Mouse (Mus musculus): ENCODE measurements at regions not wholly inside any gene's neighbourhood (a gene's known extent, or its start where the extent isn't known, plus 50 kb on each side); places are given as distances from the start of the nearest gene placed in this dataset.

DNA sequence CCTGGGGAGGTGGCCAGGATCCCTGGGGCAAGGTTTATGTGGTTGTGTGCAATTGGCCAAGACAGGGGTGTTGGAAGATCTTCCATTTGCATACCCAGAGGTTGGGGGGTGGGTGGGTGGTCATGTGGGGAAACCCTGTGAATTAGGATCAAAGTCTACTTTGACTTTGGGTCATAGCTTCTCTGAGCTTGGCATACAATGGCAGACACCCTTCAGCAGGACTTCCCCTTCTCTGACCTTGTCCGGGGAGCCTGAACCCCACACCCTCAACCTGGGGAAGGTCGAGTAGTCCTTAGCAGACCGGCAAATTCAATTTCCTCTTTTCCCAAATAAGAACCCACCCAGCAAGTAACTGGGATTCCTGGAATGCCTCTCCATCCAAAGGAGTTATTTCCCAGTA is 113.7 kb upstream of the Sfswap start:
- 49% methylated on average over 3 of the region's 3 CpGs for WGBS
- no peak overlapping the region for H3K9ac ChIP-seq (ENCODE audit: low read depth, low read length)
- no peaks in the 10 kb centered on the region for H3K27me3 ChIP-seq (replicated peaks; ENCODE audit: control insufficient read depth, insufficient read depth, low read length)
- no peak for ATAC-seq
- H3K4me1 ChIP-seq (replicated peaks; ENCODE audit: control insufficient read depth, insufficient read depth, low read length): no peaks in the 10 kb centered on the region
- H3K36me3 ChIP-seq (ENCODE audit: control insufficient read depth, insufficient read depth): no peaks in the 10 kb centered on the region
- no peak overlapping the region for H3K27ac ChIP-seq (ENCODE audit: low read depth, low read length)
- TF ChIP-seq CTCF (IDR thresholded peaks at IDR 0.05; ENCODE audit: low read depth): no peak
- H3K4me3 ChIP-seq (ENCODE audit: low read depth, low read length): no peak overlapping the region
- H3K4me2 ChIP-seq (replicated peaks; ENCODE audit: low read depth): no peak overlapping the region
- H3K9me3 ChIP-seq (ENCODE audit: control insufficient read depth): no peaks in the 10 kb centered on the region

DNA sequence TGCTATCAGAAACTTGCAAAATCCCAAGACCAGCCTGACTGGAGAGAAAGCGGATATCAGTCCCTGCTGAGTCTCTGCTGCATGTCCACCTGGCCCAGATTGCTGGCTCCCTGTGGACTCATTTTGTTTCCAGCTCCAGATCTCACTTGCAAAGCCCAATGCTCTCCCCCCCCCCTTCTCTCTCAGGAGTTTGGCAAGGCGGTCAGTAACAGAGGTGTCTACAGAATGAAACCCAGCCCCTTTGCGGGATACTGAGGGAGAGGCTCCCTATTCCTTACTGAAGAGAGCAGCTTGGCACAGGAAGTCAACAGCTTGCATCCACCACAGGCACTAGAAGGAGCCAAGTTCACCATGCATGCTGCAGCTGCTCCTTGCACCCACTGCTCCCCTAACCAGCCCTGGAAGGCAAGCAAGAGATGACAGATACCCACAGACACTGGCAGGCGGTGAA is 110.1 kb upstream of the Sfswap start:
- H3K4me1 ChIP-seq (replicated peaks; ENCODE audit: control insufficient read depth, insufficient read depth, low read length): no peaks in the 10 kb centered on the region
- 65% methylated on average over 4 of the region's 4 CpGs for WGBS
- no peak for TF ChIP-seq CTCF (IDR thresholded peaks at IDR 0.05; ENCODE audit: low read depth)
- no peak for ATAC-seq
- H3K36me3 ChIP-seq (ENCODE audit: control insufficient read depth, insufficient read depth): no peaks in the 10 kb centered on the region
- H3K4me3 ChIP-seq (ENCODE audit: low read depth, low read length): no peak overlapping the region
- H3K4me2 ChIP-seq (replicated peaks; ENCODE audit: low read depth): no peak overlapping the region
- H3K9me3 ChIP-seq (ENCODE audit: control insufficient read depth): no peaks in the 10 kb centered on the region
- no peak overlapping the region for H3K27ac ChIP-seq (ENCODE audit: low read depth, low read length)
- H3K9ac ChIP-seq (ENCODE audit: low read depth, low read length): no peak overlapping the region
- no peaks in the 10 kb centered on the region for H3K27me3 ChIP-seq (replicated peaks; ENCODE audit: control insufficient read depth, insufficient read depth, low read length)

DNA sequence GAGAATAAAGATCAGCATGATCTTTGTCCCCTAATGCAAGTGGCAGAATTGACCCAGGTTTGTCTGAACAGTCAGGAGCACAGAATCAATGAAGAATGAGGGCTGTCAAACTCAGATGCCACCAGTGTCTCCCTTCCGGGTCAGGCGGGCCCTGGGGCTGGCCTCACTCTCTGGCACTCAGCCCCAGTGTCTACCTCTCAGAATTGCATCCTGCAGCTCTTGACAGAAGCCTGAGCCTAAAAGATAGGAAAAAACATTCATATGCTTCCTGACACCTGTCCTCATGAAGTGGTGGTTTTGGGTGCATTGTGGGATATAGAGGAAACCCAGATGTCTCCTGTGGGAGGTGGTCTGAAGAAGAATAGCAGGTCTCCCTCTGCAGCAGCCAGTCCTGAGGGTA is 107.9 kb upstream of the Sfswap start:
- Histone ChIP-seq H3K27me3 (replicated peaks; ENCODE audit: control insufficient read depth, insufficient read depth, low read length) (no peaks in the 10 kb centered on the region), H3K4me3 (ENCODE audit: low read depth, low read length) (no peak overlapping the region), H3K27ac (ENCODE audit: low read depth, low read length) (no peak overlapping the region), H3K4me1 (replicated peaks; ENCODE audit: control insufficient read depth, insufficient read depth, low read length) (no peaks in the 10 kb centered on the region), H3K36me3 (ENCODE audit: control insufficient read depth, insufficient read depth) (no peaks in the 10 kb centered on the region), H3K4me2 (replicated peaks; ENCODE audit: low read depth) (no peak overlapping the region), H3K9me3 (ENCODE audit: control insufficient read depth) (no peaks in the 10 kb centered on the region), H3K9ac (ENCODE audit: low read depth, low read length) (no peak overlapping the region)
- no peak for TF ChIP-seq CTCF (IDR thresholded peaks at IDR 0.05; ENCODE audit: low read depth)
- WGBS: 68% methylated on average over 2 of the region's 2 CpGs
- no peak for ATAC-seq

DNA sequence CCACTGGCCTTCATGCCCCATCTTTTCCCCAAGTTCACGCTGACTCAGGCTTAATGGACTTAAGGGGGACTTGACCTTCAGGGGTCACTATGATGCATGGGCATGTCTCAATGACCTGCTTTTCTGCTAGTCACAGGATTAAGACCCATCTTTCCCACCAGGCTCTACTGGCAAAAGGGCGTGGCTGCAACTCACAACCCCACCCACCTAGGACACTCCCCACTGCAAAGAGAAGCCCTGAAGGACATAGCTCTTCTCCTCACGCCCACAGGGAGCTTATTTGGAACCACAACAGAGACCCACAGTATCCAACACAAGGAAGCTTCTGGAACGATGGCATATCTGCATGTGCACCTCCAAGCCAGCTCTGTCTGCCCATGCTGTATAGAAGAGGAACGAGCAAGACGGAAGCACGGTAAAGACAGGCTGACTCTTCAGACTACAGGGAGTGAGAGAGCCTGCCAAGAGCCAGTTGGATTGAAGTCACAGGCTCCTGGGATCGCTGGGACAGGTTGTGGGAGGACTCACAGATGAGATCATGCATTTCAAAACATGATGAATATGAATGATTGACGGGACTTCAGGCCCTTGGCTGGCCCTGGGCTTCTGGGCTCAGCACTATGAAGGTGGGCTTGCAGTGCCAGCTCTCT is 107.3 kb upstream of the Sfswap start:
- Histone ChIP-seq H3K9me3 (ENCODE audit: control insufficient read depth) (no peaks in the 10 kb centered on the region), H3K9ac (ENCODE audit: low read depth, low read length) (no peak overlapping the region), H3K4me3 (ENCODE audit: low read depth, low read length) (no peak overlapping the region), H3K36me3 (ENCODE audit: control insufficient read depth, insufficient read depth) (no peaks in the 10 kb centered on the region), H3K27ac (ENCODE audit: low read depth, low read length) (no peak overlapping the region), H3K4me1 (replicated peaks; ENCODE audit: control insufficient read depth, insufficient read depth, low read length) (no peaks in the 10 kb centered on the region), H3K27me3 (replicated peaks; ENCODE audit: control insufficient read depth, insufficient read depth, low read length) (no peaks in the 10 kb centered on the region), H3K4me2 (replicated peaks; ENCODE audit: low read depth) (no peak overlapping the region)
- 65% methylated on average over 9 of the region's 9 CpGs for WGBS
- no peak for TF ChIP-seq CTCF (IDR thresholded peaks at IDR 0.05; ENCODE audit: low read depth)
- no peak for ATAC-seq

DNA sequence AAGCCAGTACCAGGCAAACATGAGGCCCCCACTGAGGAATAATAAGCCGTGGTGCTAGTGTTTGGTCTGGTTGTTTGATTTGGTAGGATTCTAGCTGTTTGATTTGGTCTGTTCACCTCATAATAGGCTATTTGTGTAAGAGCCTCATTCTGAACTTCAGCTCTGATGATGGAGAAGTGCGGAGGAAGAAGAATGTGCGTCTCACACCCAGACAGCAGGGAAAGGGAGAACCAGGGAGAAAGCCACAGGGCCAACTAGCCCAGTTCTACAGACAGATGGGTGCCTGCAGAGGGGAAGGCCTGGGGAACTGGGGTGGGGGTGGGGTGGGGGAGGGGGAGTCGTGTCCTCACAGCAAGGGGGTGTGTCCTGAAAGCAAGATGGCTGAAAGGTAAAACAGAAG is 106.6 kb upstream of the Sfswap start:
- no peak overlapping the region for H3K4me2 ChIP-seq (replicated peaks; ENCODE audit: low read depth)
- TF ChIP-seq CTCF (IDR thresholded peaks at IDR 0.05; ENCODE audit: low read depth): no peak
- no peaks in the 10 kb centered on the region for H3K4me1 ChIP-seq (replicated peaks; ENCODE audit: control insufficient read depth, insufficient read depth, low read length)
- H3K27ac ChIP-seq (ENCODE audit: low read depth, low read length): no peak overlapping the region
- WGBS: 61% methylated on average over 4 of the region's 4 CpGs
- no peaks in the 10 kb centered on the region for H3K36me3 ChIP-seq (ENCODE audit: control insufficient read depth, insufficient read depth)
- no peak for ATAC-seq
- no peaks in the 10 kb centered on the region for H3K9me3 ChIP-seq (ENCODE audit: control insufficient read depth)
- H3K9ac ChIP-seq (ENCODE audit: low read depth, low read length): no peak overlapping the region
- no peaks in the 10 kb centered on the region for H3K27me3 ChIP-seq (replicated peaks; ENCODE audit: control insufficient read depth, insufficient read depth, low read length)
- H3K4me3 ChIP-seq (ENCODE audit: low read depth, low read length): no peak overlapping the region

DNA sequence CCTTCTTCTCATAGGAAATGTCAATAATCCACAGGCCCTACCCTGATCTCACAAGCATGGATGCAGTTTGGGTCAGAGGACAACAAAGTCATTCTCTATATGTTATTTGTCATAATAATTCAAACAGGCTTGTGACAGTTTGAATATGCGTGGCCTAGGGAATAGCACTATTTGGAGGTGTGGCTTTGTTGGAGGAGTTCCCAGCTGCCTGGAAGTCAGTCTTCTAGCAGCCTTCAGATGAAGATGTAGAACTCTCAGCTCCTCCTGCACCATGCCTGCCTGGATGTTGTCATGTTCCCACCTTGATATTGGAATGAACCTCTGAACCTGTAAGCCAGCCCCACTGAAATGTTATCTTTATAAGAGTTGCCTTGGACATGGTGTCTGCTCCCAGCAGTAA is 103.7 kb upstream of the Sfswap start:
- Histone ChIP-seq H3K27ac (ENCODE audit: low read depth, low read length) (no peak overlapping the region), H3K9me3 (ENCODE audit: control insufficient read depth) (no peaks in the 10 kb centered on the region), H3K36me3 (ENCODE audit: control insufficient read depth, insufficient read depth) (no peaks in the 10 kb centered on the region), H3K4me1 (replicated peaks; ENCODE audit: control insufficient read depth, insufficient read depth, low read length) (no peaks in the 10 kb centered on the region), H3K27me3 (replicated peaks; ENCODE audit: control insufficient read depth, insufficient read depth, low read length) (no peaks in the 10 kb centered on the region), H3K4me3 (ENCODE audit: low read depth, low read length) (no peak overlapping the region), H3K9ac (ENCODE audit: low read depth, low read length) (no peak overlapping the region), H3K4me2 (replicated peaks; ENCODE audit: low read depth) (no peak overlapping the region)
- no peak for ATAC-seq
- no peak for TF ChIP-seq CTCF (IDR thresholded peaks at IDR 0.05; ENCODE audit: low read depth)
- WGBS: 64% methylated on average over 1 of the region's 1 CpGs

DNA sequence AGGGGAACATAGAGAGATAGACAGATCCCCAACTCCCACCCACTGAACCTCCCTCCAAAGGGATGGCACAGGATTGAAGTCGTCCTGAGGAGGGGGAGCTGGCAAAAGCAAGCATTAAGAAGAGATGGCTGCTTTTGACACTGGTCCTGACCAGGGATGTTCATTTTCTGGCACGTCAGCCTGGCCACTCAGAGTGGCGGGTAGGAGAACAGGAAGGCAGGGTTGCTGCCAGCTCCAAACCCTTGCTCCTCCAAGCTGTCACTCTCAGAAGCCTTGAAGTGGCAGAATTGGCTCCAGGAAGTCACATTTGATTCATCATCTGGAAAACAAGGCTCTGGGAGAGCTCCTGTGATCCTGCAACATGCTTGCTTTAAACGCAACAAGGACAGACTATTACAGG is 94.8 kb upstream of the Sfswap start:
- ATAC-seq: no peak
- H3K4me3 ChIP-seq (ENCODE audit: low read depth, low read length): no peak overlapping the region
- H3K9me3 ChIP-seq (ENCODE audit: control insufficient read depth): no peaks in the 10 kb centered on the region
- H3K4me2 ChIP-seq (replicated peaks; ENCODE audit: low read depth): no peak overlapping the region
- no peak for TF ChIP-seq CTCF (IDR thresholded peaks at IDR 0.05; ENCODE audit: low read depth)
- H3K27me3 ChIP-seq (replicated peaks; ENCODE audit: control insufficient read depth, insufficient read depth, low read length): no peaks in the 10 kb centered on the region
- H3K9ac ChIP-seq (ENCODE audit: low read depth, low read length): no peak overlapping the region
- no peaks in the 10 kb centered on the region for H3K36me3 ChIP-seq (ENCODE audit: control insufficient read depth, insufficient read depth)
- WGBS: 62% methylated on average over 4 of the region's 4 CpGs
- H3K27ac ChIP-seq (ENCODE audit: low read depth, low read length): no peak overlapping the region
- no peaks in the 10 kb centered on the region for H3K4me1 ChIP-seq (replicated peaks; ENCODE audit: control insufficient read depth, insufficient read depth, low read length)

All from intestine, postnatal 0 days (tissue).